Mouse (Mus musculus): ENCODE data around the gene Snx21. TPM values are rescaled to one million over a fixed set of nuclear protein-coding genes. Genes with fewer than 3 reads are reported as not detected.

Snx21 gene
- total and polyA plus RNA-seq, 3 experiments, result 3.8 to 7.7 TPM; not detected in 1

DNA sequence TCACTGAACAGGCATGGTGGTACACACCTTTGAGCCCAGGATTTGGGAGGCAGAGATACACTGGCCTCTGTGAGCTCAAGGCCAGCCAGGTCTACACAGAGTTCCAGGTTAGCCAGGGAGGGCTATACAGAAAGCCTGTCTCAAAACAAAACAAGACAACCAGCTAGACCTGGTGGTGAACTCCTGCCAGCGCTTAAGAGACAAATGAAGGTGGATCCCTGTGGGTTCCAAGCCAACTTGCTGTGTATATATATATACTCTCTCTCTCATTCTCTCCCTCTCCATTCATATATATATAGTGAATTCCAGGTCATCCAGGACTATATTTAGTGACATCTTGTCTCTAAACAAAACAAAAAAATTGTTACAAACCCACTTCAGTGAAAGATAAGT is 18.3 kb downstream of the Snx21 start:
- H3K4me3 ChIP-seq (ENCODE audit: control insufficient read depth in 1 of 2, insufficient read depth in 1 of 2, low read depth in 2 of 2, low read length in 2 of 2), result peak overlapping the region; percentile 71 to 78
- H3K9ac ChIP-seq (ENCODE audit: control insufficient read depth, low read depth, low read length, poor library complexity, severe bottlenecking), result peak overlapping the region; percentile 86
- peaks cover 30% of the 10 kb centered on the region for H3K79me2 ChIP-seq (ENCODE audit: control insufficient read depth, insufficient read depth, low read length, poor library complexity)
- no peak for TF ChIP-seq USF1 (IDR thresholded peaks at IDR 0.05; ENCODE audit: low read depth, low read length)
- no peak for TF ChIP-seq TCF12 (IDR thresholded peaks at IDR 0.05; ENCODE audit: low read depth, low read length)
- TF ChIP-seq ZNF384 (IDR thresholded peaks at IDR 0.05; ENCODE audit: low read depth, low read length), result no peak
- no peak for TF ChIP-seq ETS1 (IDR thresholded peaks at IDR 0.05; ENCODE audit: low read depth, low read length)
- H3K27ac ChIP-seq (ENCODE audit: control insufficient read depth, low read depth, low read length), result peak overlapping the region; percentile 79
- peaks cover 0 to 18% of the 10 kb centered on the region in 2 experiments; a peak in 3 of 4 replicates for H3K36me3 ChIP-seq (ENCODE audit: control insufficient read depth in 1 of 2, insufficient read depth in 2 of 2, low read length in 2 of 2)
- peaks cover 7 to 17% of the 10 kb centered on the region in 2 experiments; a peak in 3 of 4 replicates for H3K4me1 ChIP-seq (ENCODE audit: control insufficient read depth in 1 of 2, insufficient read depth in 2 of 2, low read length in 2 of 2)
- no peaks in the 10 kb centered on the region for H3K27me3 ChIP-seq (ENCODE audit: control insufficient read depth in 1 of 2, insufficient read depth in 2 of 2, low read length in 2 of 2)
- peak; percentile 55 for DNase-seq (ENCODE audit: low read depth, low spot score)
- no peaks in the 10 kb centered on the region for H3K9me3 ChIP-seq (replicated peaks; ENCODE audit: insufficient read depth, low read length)

DNA sequence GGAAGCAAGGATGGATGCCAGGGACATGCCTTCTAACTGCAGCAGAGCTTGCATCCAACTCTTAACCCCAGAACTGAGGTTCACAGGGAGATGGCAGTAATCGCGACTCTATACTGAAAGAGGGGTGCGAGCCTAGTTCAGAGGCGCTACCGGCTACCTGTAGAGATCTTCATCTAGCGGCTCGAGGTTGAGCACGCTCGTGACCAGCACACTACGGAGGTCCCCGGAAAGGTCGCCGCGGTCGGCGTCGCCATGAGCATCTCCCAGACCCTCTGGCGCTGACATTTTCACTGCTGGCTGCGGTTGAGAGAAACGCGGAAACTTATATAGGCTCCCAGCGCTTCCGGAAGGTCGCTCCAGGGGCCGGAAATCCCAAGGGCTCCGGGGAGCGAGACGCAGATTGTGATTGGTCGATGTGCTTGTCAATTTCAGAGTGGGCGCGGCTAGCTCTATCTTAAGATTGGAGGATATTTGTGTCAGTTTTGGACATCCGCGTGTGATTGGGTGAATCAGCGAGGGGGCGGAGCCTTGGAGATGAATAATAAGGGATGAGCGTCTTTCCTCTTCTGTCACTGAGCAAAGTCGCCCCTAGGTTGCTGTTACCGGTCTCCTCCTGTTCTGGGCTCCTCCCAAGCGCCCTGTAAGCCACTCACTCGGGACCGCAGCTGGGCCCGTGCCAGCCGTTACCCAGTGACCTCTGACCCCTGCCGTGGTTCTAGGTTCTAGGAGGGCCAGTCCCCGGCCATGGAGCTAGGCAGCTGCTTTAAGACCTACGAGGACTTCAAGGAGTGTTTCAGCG is 19.1 kb downstream of the Snx21 start, which contains the start of the genes Acot8 and Zswim3:
Gene Acot8, minus strand, starts transcription at position 350 of the 799 bp plus-strand sequence.
Gene Zswim3, plus strand, starts transcription at position 566 of the 799 bp plus-strand sequence.
- Histone ChIP-seq H3K27me3 (ENCODE audit: control insufficient read depth in 1 of 2, insufficient read depth in 2 of 2, low read length in 2 of 2) (no peaks in the 10 kb centered on the region), H3K27ac (ENCODE audit: control insufficient read depth, low read depth, low read length) (peak within 1 kb of the TSS; percentile 97), H3K4me3 (ENCODE audit: control insufficient read depth in 1 of 2, insufficient read depth in 1 of 2, low read depth in 2 of 2, low read length in 2 of 2) (peak within 1 kb of the TSS; percentile 71 to 90), H3K9me3 (replicated peaks; ENCODE audit: insufficient read depth, low read length) (no peaks in the 10 kb centered on the region), H3K9ac (ENCODE audit: control insufficient read depth, low read depth, low read length, poor library complexity, severe bottlenecking) (peak within 1 kb of the TSS; percentile 90), H3K4me1 (ENCODE audit: control insufficient read depth in 1 of 2, insufficient read depth in 2 of 2, low read length in 2 of 2) (peaks cover 7 to 17% of the 10 kb centered on the region in 2 experiments; a peak in 3 of 4 replicates), H3K36me3 (ENCODE audit: control insufficient read depth in 1 of 2, insufficient read depth in 2 of 2, low read length in 2 of 2) (peaks cover 0 to 18% of the 10 kb centered on the region in 2 experiments; a peak in 3 of 4 replicates), H3K79me2 (ENCODE audit: control insufficient read depth, insufficient read depth, low read length, poor library complexity) (peaks cover 30% of the 10 kb centered on the region)
- TF ChIP-seq TBP (IDR thresholded peaks at IDR 0.05; ENCODE audit: low read depth, low read length) (peak; percentile 98), MXI1 (IDR thresholded peaks at IDR 0.05; ENCODE audit: low read depth, low read length) (peak; percentile 82), JUND (IDR thresholded peaks at IDR 0.05; ENCODE audit: low read depth, low read length) (no peak), MAX (IDR thresholded peaks at IDR 0.05; ENCODE audit: low read length) (no peak), CTCF (IDR thresholded peaks at IDR 0.05 in 2 of 3, conservative IDR thresholded peaks at IDR 0.05 in 1 of 3; ENCODE audit: control insufficient read depth in 1 of 3, insufficient read depth in 1 of 3, low read depth in 2 of 3, low read length in 3 of 3, poor library complexity in 1 of 3, severe bottlenecking in 1 of 3) (no peak), MEF2A (IDR thresholded peaks at IDR 0.05; ENCODE audit: extremely low read depth, insufficient replicate concordance, low read depth, low read length, poor library complexity, severe bottlenecking) (no peak), SIN3A (IDR thresholded peaks at IDR 0.05; ENCODE audit: low read length) (peak; percentile 83; the same call in 1 of the 2 replicates), MYC (IDR thresholded peaks at IDR 0.05; ENCODE audit: low read depth, low read length) (peak; percentile 62; the same call in 1 of the 2 replicates), TCF12 (IDR thresholded peaks at IDR 0.05; ENCODE audit: low read depth, low read length) (peak; percentile 7; the same call in 1 of the 2 replicates), NELFE (IDR thresholded peaks at IDR 0.05; ENCODE audit: low read depth, low read length) (peak; percentile 99), MAFK (IDR thresholded peaks at IDR 0.05; ENCODE audit: borderline replicate concordance, low read depth, low read length) (no peak), CHD1 (IDR thresholded peaks at IDR 0.05; ENCODE audit: low read depth, low read length) (no peak), POLR2AphosphoS2 (IDR thresholded peaks at IDR 0.05; ENCODE audit: low read length) (peak; percentile 97), POLR2AphosphoS5 (IDR thresholded peaks at IDR 0.05; ENCODE audit: borderline replicate concordance, low read depth, low read length) (peak; percentile 31; the same call in 1 of the 2 replicates), CHD2 (IDR thresholded peaks at IDR 0.05; ENCODE audit: low read length) (peak; percentile 93), ETS1 (IDR thresholded peaks at IDR 0.05; ENCODE audit: low read depth, low read length) (peak; percentile 8; the same call in 1 of the 2 replicates), ZMIZ1 (IDR thresholded peaks at IDR 0.05; ENCODE audit: low read depth, low read length) (peak; percentile 98), ELF1 (IDR thresholded peaks at IDR 0.05; ENCODE audit: low read depth, low read length) (peak; percentile 92), EP300 (IDR thresholded peaks at IDR 0.05; ENCODE audit: low read depth in 1 of 2, low read length in 2 of 2) (no peak), MYB (IDR thresholded peaks at IDR 0.05; ENCODE audit: low read depth, low read length) (peak; percentile 71), POLR2A (IDR thresholded peaks at IDR 0.05; ENCODE audit: control insufficient read depth in 1 of 2, insufficient read depth in 1 of 2, low read depth in 1 of 2, low read length in 2 of 2, poor library complexity in 1 of 2) (peak; percentile 87 to 99), RCOR1 (IDR thresholded peaks at IDR 0.05; ENCODE audit: low read depth, low read length) (no peak; the same call in 1 of the 2 replicates), HCFC1 (IDR thresholded peaks at IDR 0.05; ENCODE audit: low read depth, low read length) (peak; percentile 89), UBTF (IDR thresholded peaks at IDR 0.05; ENCODE audit: borderline replicate concordance, insufficient read depth, low read depth, low read length) (no peak), NRF1 (IDR thresholded peaks at IDR 0.05; ENCODE audit: insufficient read depth, low read depth, low read length, poor library complexity, severe bottlenecking) (0 out of 2 replicates have a peak, but pooled peaks have one; percentile 39), MAZ (IDR thresholded peaks at IDR 0.05; ENCODE audit: low read depth, low read length) (peak; percentile 54; the same call in 1 of the 2 replicates)
- DNase-seq (ENCODE audit: low read depth, low spot score), result peak; percentile 100
